Mouse (Mus musculus) small intestine, adult 2 months (tissue): ENCODE measurements around the gene Ctrb1.

ENCODE experiments used
- CTCF ChIP-seq: fragments of 200-500 bp; IDR thresholded peaks from 2 replicates; pipeline ENCODE4 v1.5.1; 2012; ENCODE audit warnings: low read depth, mild to moderate bottlenecking, control low read depth, inconsistent platforms, low read length, moderate library complexity, mixed read lengths; ENCODE audit not compliant: insufficient replicate concordance, insufficient read length; ENCODE audit errors: extremely low read depth
- POLR2A ChIP-seq: fragments of 200-500 bp; IDR thresholded peaks from 2 replicates; pipeline ENCODE4 v1.6.1; 2012; ENCODE audit warnings: low read depth, mild to moderate bottlenecking, control low read depth, inconsistent platforms, low read length, moderate library complexity

GRCm38 (mm10) chr8:111717488-111717792, 26.6 kb upstream of the Ctrb1 start:
- no peak for TF ChIP-seq CTCF
- TF ChIP-seq POLR2A, result no peak
